11 mouse cellular contexts compared by ENCODE assay signal in the genomic region with DNA sequence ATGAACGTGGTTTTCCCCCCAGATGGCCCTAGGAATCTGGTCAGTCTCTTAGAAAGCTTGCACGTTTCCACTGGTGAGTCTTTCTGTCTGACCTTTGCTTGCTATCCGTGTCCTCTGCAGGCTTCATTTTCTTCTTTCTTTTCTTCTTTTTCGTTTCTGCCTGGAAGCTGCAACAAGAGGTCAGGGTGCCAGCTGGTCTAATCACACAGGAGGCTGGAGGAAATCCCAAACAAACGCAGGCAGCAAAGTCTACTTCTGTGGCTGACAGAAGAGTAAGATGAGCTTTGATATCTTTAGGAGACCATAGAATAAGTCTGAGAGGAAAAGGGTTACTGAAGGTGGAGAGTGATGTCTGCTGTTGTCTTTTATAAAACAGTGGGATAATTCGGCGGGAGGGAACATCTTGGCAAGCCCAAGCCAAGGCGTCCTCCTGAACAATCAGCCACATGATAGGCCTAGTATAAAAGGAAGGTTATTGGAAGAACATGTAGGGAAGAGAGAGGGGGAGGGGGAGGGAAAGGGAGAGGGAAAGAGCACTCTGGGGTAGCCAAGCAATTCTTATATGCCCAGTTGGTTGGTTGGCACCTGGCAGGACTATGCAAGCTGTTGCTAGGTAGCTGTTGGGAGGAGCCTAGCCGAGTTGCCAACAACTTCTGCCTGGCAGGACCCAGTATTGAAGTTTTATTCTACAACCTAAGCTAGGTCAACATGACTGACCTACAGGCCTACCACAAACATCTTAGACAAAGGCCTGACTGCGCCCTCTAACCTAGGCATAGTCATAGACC. TPM values are rescaled to one million over a fixed set of nuclear protein-coding genes. Genes with fewer than 3 reads are reported as not detected.
DNase-seq lines count a peak whose midpoint lies in the region; ATAC-seq and TF ChIP-seq lines count a peak whose summit lies in the region.
"Had no signal": no experiment of that assay in that cellular context is flagged by ENCODE, and none has a peak within 500 bp of the region (broad histone marks: within the 10 kb centered on the region; RNA-seq: fewer than 3 reads in every experiment).

No protein-coding gene starts in this region.

- H3K9ac ChIP-seq in forebrain, embryonic 13.5 days: no peak overlapping the region
- no peak overlapping the region for H3K9ac ChIP-seq in lung, postnatal 0 days (replicated peaks; ENCODE audit: low read depth)
- H3K9ac ChIP-seq: embryonic facial prominence, embryonic 13.5 days; liver, embryonic 13.5 days had no signal

- no peaks in the 10 kb centered on the region for H3K4me1 ChIP-seq in forebrain, embryonic 13.5 days
- H3K4me1 ChIP-seq in forebrain, embryonic 10.5 days: no peaks in the 10 kb centered on the region
- peaks cover 4% of the 10 kb centered on the region; the same call in 1 of the 2 replicates for H3K4me1 ChIP-seq in lung, postnatal 0 days (ENCODE audit: insufficient read depth, low read depth, low read length)
- peaks cover 54% of the 10 kb centered on the region for H3K4me1 ChIP-seq in heart, embryonic 10.5 days
- H3K4me1 ChIP-seq: embryonic facial prominence, embryonic 13.5 days; liver, embryonic 13.5 days had no signal

- DNase-seq in forebrain, embryonic 10.5 days (ENCODE audit: extremely low spot score, low spot score): no peak
- no peak for DNase-seq in lung, postnatal 0 days (ENCODE audit: low spot score)
- no peak for DNase-seq in lung, postnatal 4 days
- no peak for DNase-seq in heart, embryonic 10.5 days (ENCODE audit: low spot score)
- peak; percentile 31 to 32 for DNase-seq in heart, postnatal 36 days
- DNase-seq in layer of hippocampus, postnatal 36 days: no peak
- DNase-seq in embryo, embryonic 10 days (ENCODE audit: low spot score): no peak
- DNase-seq: adrenal gland, adult 8-10 months; liver, embryonic 13.5 days had no signal

- H3K36me3 ChIP-seq in forebrain, embryonic 13.5 days (ENCODE audit: poor library complexity, severe bottlenecking): no peaks in the 10 kb centered on the region
- no peaks in the 10 kb centered on the region for H3K36me3 ChIP-seq in forebrain, embryonic 10.5 days (replicated peaks)
- no peaks in the 10 kb centered on the region for H3K36me3 ChIP-seq in lung, postnatal 0 days (ENCODE audit: insufficient read depth, low read length)
- no peaks in the 10 kb centered on the region for H3K36me3 ChIP-seq in heart, embryonic 10.5 days
- H3K36me3 ChIP-seq: embryonic facial prominence, embryonic 13.5 days; liver, embryonic 13.5 days had no signal

- no peak overlapping the region for H3K4me3 ChIP-seq in forebrain, embryonic 13.5 days
- H3K4me3 ChIP-seq in forebrain, embryonic 10.5 days: no peak overlapping the region
- H3K4me3 ChIP-seq in lung, postnatal 0 days (ENCODE audit: low read depth, low read length): no peak overlapping the region
- H3K4me3 ChIP-seq in heart, embryonic 10.5 days: peak overlapping the region; percentile 18; the same call in 1 of the 2 replicates
- H3K4me3 ChIP-seq: embryonic facial prominence, embryonic 13.5 days; liver, embryonic 13.5 days had no signal

- 79% methylated on average over 10 of the region's 10 CpGs for WGBS in forebrain, embryonic 13.5 days
- WGBS in forebrain, embryonic 10.5 days: 82% methylated on average over 10 of the region's 10 CpGs
- WGBS in lung, postnatal 0 days: 66% methylated on average over 10 of the region's 10 CpGs
- 64% methylated on average over 10 of the region's 10 CpGs for WGBS in heart, embryonic 10.5 days

- TF ChIP-seq EP300 in lung, postnatal 0 days (IDR thresholded peaks at IDR 0.05): no peak

- no peaks in the 10 kb centered on the region for H3K9me3 ChIP-seq in forebrain, embryonic 13.5 days (replicated peaks)
- H3K9me3 ChIP-seq in forebrain, embryonic 10.5 days: no peaks in the 10 kb centered on the region
- H3K9me3 ChIP-seq in lung, postnatal 0 days (ENCODE audit: low read length): no peaks in the 10 kb centered on the region
- no peaks in the 10 kb centered on the region for H3K9me3 ChIP-seq in heart, embryonic 10.5 days
- H3K9me3 ChIP-seq: embryonic facial prominence, embryonic 13.5 days; liver, embryonic 13.5 days had no signal

- H3K27me3 ChIP-seq in forebrain, embryonic 13.5 days: no peaks in the 10 kb centered on the region
- H3K27me3 ChIP-seq in forebrain, embryonic 10.5 days (ENCODE audit: poor library complexity, severe bottlenecking): no peaks in the 10 kb centered on the region
- no peaks in the 10 kb centered on the region for H3K27me3 ChIP-seq in lung, postnatal 0 days (replicated peaks; ENCODE audit: insufficient read depth, low read length)
- H3K27me3 ChIP-seq in heart, embryonic 10.5 days (ENCODE audit: insufficient read depth, poor library complexity, severe bottlenecking): no peaks in the 10 kb centered on the region
- H3K27me3 ChIP-seq: embryonic facial prominence, embryonic 13.5 days; liver, embryonic 13.5 days had no signal

- H3K4me2 ChIP-seq in forebrain, embryonic 13.5 days: no peak overlapping the region
- H3K4me2 ChIP-seq in lung, postnatal 0 days (replicated peaks; ENCODE audit: low read depth, low read length): no peak overlapping the region
- H3K4me2 ChIP-seq: embryonic facial prominence, embryonic 13.5 days; liver, embryonic 13.5 days had no signal

- intact Hi-C loops in heart, postnatal 36 days (cut with DNase I): no loop called here

- ATAC-seq in forebrain, embryonic 13.5 days: peak; percentile 53; the same call in 1 of the 2 replicates
- peak; percentile 46; the same call in 1 of the 2 replicates for ATAC-seq in lung, postnatal 0 days

- no peak for TF ChIP-seq CTCF in lung, postnatal 0 days (IDR thresholded peaks at IDR 0.05)

- no peak overlapping the region for H3K27ac ChIP-seq in forebrain, embryonic 13.5 days
- H3K27ac ChIP-seq in forebrain, embryonic 10.5 days: no peak overlapping the region
- no peak overlapping the region for H3K27ac ChIP-seq in lung, postnatal 0 days (ENCODE audit: low read length)
- H3K27ac ChIP-seq in heart, embryonic 10.5 days: peak overlapping the region; percentile 42
- H3K27ac ChIP-seq: embryonic facial prominence, embryonic 13.5 days; liver, embryonic 13.5 days had no signal

RNA-seq across cellular contexts. Expression of a gene that starts 30.3 kb away (rescaled TPM):
- 22.2 and 26.1 TPM in 2 replicates for polyA plus RNA-seq in forebrain, embryonic 13.5 days (2015; fragmentation: Nextera tagmentation; extraction: Ambion mirVana)
- 1.3 and 1.5 TPM in 2 replicates for polyA plus RNA-seq in forebrain, embryonic 10.5 days (2016; fragmentation: Nextera tagmentation; extraction: Ambion mirVana)
- polyA plus RNA-seq in lung, postnatal 0 days (2015; fragmentation: Nextera tagmentation; extraction: Ambion mirVana): 139 and 148 TPM in 2 replicates
- 92.5 and 153 TPM in 2 replicates for polyA plus RNA-seq in heart, embryonic 10.5 days (2016; fragmentation: Nextera tagmentation; extraction: Ambion mirVana)
- total RNA-seq in heart, postnatal 36 days (2021): 100 to 1,000 TPM; 171 to 215 TPM
- 10 to 100 TPM; 24.1 to 25.2 TPM for total RNA-seq in layer of hippocampus, postnatal 36 days (2021)

Comparison
In these comparisons a context has a peak if more than half of its experiments do, and no peak if none do; other contexts are left out.
1. DNase-seq: peak in heart, postnatal 36 days (2 of 2); none in forebrain, embryonic 10.5 days (single experiment), lung, postnatal 0 days (single experiment), lung, postnatal 4 days (0 of 2), heart, embryonic 10.5 days (single experiment), layer of hippocampus, postnatal 36 days (0 of 2) and embryo, embryonic 10 days (single experiment).